Mouse (Mus musculus): ENCODE results near the gene Gm9049. TPM values are rescaled to one million over a fixed set of nuclear protein-coding genes. Genes with fewer than 3 reads are reported as not detected.
"Not testable (repeated sequence)": the region's sequence is repeated elsewhere in the genome, so short reads cannot be mapped to it uniquely, and the experiment has no call there.

Gene Gm9049
- polyA plus RNA-seq, 1 experiment from 2014 or later = not detected

- not testable (repeated sequence) for H3K4me2 ChIP-seq (ENCODE audit: low read length); H3K27me3 ChIP-seq (ENCODE audit: control insufficient read depth, insufficient read depth, low read length); H3K4me3 ChIP-seq (ENCODE audit: control insufficient read depth in 1 of 2, insufficient read depth in 1 of 2, low read depth in 1 of 2, low read length in 2 of 2); H3K27ac ChIP-seq (replicated peaks in 1 of 2; ENCODE audit: control insufficient read depth in 1 of 2, insufficient read depth in 1 of 2, low read depth in 2 of 2, low read length in 2 of 2); ATAC-seq (ENCODE audit: insufficient number of reproducible peaks, insufficient read depth, low FRiP score, low read depth); H3K36me3 ChIP-seq (ENCODE audit: control insufficient read depth, insufficient read depth, low read length); H3K9me3 ChIP-seq (ENCODE audit: control insufficient read depth, low read length); H3K9ac ChIP-seq (ENCODE audit: low read length); H3K4me1 ChIP-seq (ENCODE audit: control insufficient read depth in 2 of 2, insufficient read depth in 2 of 2, low read length in 2 of 2)
- no CpG with 5 or more reads among the region's 11 CpGs for WGBS
These were observed 27.0 kb downstream of the Gm9049 start, which contains the start of gene Gm9040 for GRCm38 (mm10) chr10:118326869-118327268. TSS of gene Gm9040 (minus strand) at chr10:118326969.

DNA sequence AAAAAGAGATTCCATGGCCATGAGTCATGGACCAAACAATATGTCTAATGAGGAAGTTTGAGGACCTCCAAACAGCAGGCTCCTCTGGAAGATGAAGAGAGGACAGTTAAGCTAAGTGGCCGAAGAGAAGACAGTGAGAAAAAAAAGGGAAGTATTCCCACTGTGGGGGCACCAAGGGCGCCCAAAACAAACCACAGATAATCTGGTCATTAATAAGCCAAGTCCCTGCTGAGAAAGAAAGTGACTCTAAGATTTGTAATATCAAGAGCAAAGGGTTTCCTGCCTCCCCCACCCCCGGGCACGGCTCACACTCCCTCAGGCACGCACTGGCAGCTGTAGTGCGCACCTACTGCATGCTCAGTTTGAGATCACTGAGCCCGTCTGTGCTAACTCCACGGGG, 34.9 kb downstream of the Gm9049 start:
- Histone ChIP-seq H3K4me3 (ENCODE audit: control insufficient read depth in 1 of 2, insufficient read depth in 1 of 2, low read depth in 1 of 2, low read length in 2 of 2) (no peak overlapping the region), H3K27me3 (ENCODE audit: control insufficient read depth, insufficient read depth, low read length) (no peaks in the 10 kb centered on the region), H3K36me3 (ENCODE audit: control insufficient read depth, insufficient read depth, low read length) (no peaks in the 10 kb centered on the region), H3K27ac (replicated peaks in 1 of 2; ENCODE audit: control insufficient read depth in 1 of 2, insufficient read depth in 1 of 2, low read depth in 2 of 2, low read length in 2 of 2) (no peak overlapping the region), H3K9ac (ENCODE audit: low read length) (no peak overlapping the region), H3K4me1 (ENCODE audit: control insufficient read depth in 2 of 2, insufficient read depth in 2 of 2, low read length in 2 of 2) (no peaks in the 10 kb centered on the region), H3K9me3 (ENCODE audit: control insufficient read depth, low read length) (no peaks in the 10 kb centered on the region), H3K4me2 (ENCODE audit: low read length) (no peak overlapping the region)
- ATAC-seq (ENCODE audit: insufficient number of reproducible peaks, insufficient read depth, low FRiP score, low read depth) = no peak
- WGBS = 79% methylated on average over 8 of the region's 8 CpGs

DNA sequence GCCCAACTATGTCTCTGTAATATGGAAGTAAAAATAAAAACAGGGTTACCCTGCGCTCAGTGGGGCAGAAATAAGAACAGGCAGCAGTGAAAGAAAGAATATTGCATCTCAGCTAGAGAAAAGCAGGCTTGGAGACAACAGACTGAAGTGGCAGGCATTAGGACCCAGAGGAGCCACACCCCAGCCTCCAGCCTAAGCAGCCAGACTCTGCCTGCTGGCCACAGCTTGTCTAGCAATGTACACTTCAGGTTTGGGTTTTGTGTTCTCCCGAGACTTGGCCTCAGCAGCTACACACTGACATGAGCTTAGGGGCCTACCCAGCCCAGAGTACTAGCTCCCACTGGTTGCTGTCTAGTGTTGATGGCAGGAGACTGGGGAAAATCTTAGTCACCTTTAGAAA, 51.8 kb downstream of the Gm9049 start:
- not testable (repeated sequence) for H3K27me3 ChIP-seq (ENCODE audit: control insufficient read depth, insufficient read depth, low read length); H3K36me3 ChIP-seq (ENCODE audit: control insufficient read depth, insufficient read depth, low read length); ATAC-seq (ENCODE audit: insufficient number of reproducible peaks, insufficient read depth, low FRiP score, low read depth); H3K9ac ChIP-seq (ENCODE audit: low read length); H3K27ac ChIP-seq (replicated peaks in 1 of 2; ENCODE audit: control insufficient read depth in 1 of 2, insufficient read depth in 1 of 2, low read depth in 2 of 2, low read length in 2 of 2); H3K9me3 ChIP-seq (ENCODE audit: control insufficient read depth, low read length); H3K4me1 ChIP-seq (ENCODE audit: control insufficient read depth in 2 of 2, insufficient read depth in 2 of 2, low read length in 2 of 2); H3K4me3 ChIP-seq (ENCODE audit: control insufficient read depth in 1 of 2, insufficient read depth in 1 of 2, low read depth in 1 of 2, low read length in 2 of 2); H3K4me2 ChIP-seq (ENCODE audit: low read length)
- 51% methylated on average over 2 of the region's 2 CpGs for WGBS

Other genes with a start within 250 kb of the Gm9049 start
- 11.8 and 12.0 TPM in 2 replicates for gene Mdm1, start 212.3 kb downstream of the Gm9049 start, polyA plus RNA-seq (2014; fragmentation: Nextera tagmentation; extraction: Ambion mirVana)
- not detected in 2 replicates for gene Il22, start 149.2 kb downstream of the Gm9049 start, polyA plus RNA-seq (2014; fragmentation: Nextera tagmentation; extraction: Ambion mirVana)
- not detected in 2 replicates for gene Gm32717, start 113.3 kb downstream of the Gm9049 start, polyA plus RNA-seq (2014; fragmentation: Nextera tagmentation; extraction: Ambion mirVana)
- not detected in 2 replicates for gene Gm32802, start 95.4 kb downstream of the Gm9049 start, polyA plus RNA-seq (2014; fragmentation: Nextera tagmentation; extraction: Ambion mirVana)
- not detected in 2 replicates for gene Iltifb, start 59.1 kb downstream of the Gm9049 start, polyA plus RNA-seq (2014; fragmentation: Nextera tagmentation; extraction: Ambion mirVana)
- not detected in 2 replicates for gene Gm9040, start 27.1 kb downstream of the Gm9049 start, polyA plus RNA-seq (2014; fragmentation: Nextera tagmentation; extraction: Ambion mirVana)
- gene Gm9044, start 21.7 kb downstream of the Gm9049 start, polyA plus RNA-seq (2014; fragmentation: Nextera tagmentation; extraction: Ambion mirVana) = not detected in 2 replicates
- not detected in 2 replicates for gene Gm9045, start 16.3 kb downstream of the Gm9049 start, polyA plus RNA-seq (2014; fragmentation: Nextera tagmentation; extraction: Ambion mirVana)
- gene Gm9046, start 10.8 kb downstream of the Gm9049 start, polyA plus RNA-seq (2014; fragmentation: Nextera tagmentation; extraction: Ambion mirVana) = not detected in 2 replicates
- gene Gm9048, start 5.4 kb downstream of the Gm9049 start, polyA plus RNA-seq (2014; fragmentation: Nextera tagmentation; extraction: Ambion mirVana) = not detected in 2 replicates
- gene Ifng, start 86.9 kb upstream of the Gm9049 start, polyA plus RNA-seq (2014; fragmentation: Nextera tagmentation; extraction: Ambion mirVana) = not detected in 2 replicates

Measured in heart, embryonic 14.5 days (tissue).